Mouse (Mus musculus): ENCODE data around the gene Slc34a1. TPM values are rescaled to one million over a fixed set of nuclear protein-coding genes. Genes with fewer than 3 reads are reported as not detected.

The Slc34a1 gene
- total RNA-seq (2015), result 0.39 and 0.58 TPM in 2 replicates
- total RNA-seq (2017), result 0.44 and 2.0 TPM in 2 replicates

GRCm38 (mm10) chr13:55398088-55398487, at the start of gene Slc34a1:
TSS of gene Slc34a1 (plus strand) at chr13:55398187.
- no peak for ATAC-seq (ENCODE audit: poor library complexity, severe bottlenecking)

GRCm38 (mm10) chr13:55361145-55361544, 36.8 kb upstream of the Slc34a1 start:
- ATAC-seq (ENCODE audit: poor library complexity, severe bottlenecking), result no peak

DNA sequence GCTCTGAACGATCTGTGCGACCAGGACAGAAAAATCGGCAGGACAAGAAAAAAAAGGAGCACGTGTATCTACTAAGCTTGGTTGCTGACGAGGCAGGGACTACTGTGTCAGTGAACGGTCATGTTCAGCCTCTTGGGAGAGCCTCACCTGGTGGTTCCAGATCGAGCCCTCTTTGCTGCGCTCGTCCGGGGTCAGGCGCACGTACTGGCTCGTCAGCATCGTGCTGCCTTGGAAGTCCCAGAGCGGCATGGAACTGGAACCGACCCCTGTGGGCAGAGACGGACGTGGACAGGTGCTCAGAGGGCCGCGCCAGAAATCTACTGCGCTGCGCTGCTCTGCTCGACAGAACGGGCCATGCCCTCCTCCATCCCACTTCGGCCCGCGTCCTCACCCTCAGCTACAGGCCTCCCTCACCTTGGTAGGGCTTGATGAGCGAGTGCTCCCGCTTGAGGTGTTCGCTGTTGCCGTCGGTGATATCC, 36.0 kb upstream of the Slc34a1 start:
- ATAC-seq (ENCODE audit: poor library complexity, severe bottlenecking), result peak; percentile 6

DNA sequence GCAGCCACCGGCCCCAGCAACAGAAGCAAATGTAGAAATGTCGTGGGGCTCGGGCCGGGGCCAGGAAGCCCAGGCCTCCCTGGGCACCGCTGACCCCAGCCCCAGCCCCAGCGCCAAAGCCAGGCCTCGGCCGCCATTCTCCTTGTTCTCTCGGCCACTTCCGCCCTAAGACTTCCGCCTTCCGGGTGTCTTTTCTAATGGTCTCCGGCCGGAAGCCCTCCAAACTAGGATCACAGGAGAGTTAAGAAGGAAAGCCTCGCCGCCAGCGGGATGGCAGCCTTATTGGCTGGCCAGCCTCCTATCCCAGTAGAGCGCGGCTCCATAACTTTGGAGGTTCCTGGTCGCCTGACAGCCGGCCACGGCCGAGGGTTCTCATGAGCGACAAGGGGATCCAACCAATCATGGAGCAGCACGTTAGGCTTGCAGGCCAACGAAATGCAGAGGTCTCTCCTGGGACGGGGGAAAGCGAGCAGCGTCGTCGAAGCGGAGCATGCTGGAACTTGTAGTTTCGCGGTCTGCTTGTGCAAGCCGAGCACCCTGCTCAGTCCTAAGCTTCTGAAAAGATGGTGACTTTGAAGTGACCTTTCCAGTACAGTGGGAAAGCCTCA, 35.4 kb upstream of the Slc34a1 start, which contains the start of gene Lman2:
Gene Lman2, minus strand, starts transcription at position 331 of the 608 bp plus-strand sequence.
- peak; percentile 99 for ATAC-seq (ENCODE audit: poor library complexity, severe bottlenecking)

DNA sequence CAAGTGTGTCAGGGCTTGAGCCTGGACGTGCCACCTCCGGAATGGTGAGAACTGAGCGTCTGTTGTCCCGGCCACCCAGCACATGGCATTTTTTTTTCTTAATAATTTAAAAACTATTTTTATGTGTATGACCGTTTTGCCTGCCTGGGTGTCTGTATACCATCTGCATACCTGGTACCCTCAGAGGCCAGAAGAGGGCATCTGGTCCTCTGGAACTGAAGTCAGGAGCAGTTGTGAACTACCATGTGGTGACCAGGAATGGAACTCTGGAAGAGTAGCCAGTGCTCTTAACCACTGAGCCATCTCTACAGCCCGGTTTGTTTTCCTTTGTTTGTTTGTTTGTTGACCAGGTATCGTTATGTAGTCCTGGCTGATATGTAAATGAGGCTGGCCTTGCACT, 29.6 kb upstream of the Slc34a1 start:
- no peak for ATAC-seq (ENCODE audit: poor library complexity, severe bottlenecking)

- peak; percentile 87 for ATAC-seq (ENCODE audit: poor library complexity, severe bottlenecking)
Observed at GRCm38 (mm10) chr13:55369531-55370114, 28.4 kb upstream of the Slc34a1 start, which contains the start of gene Rgs14. TSS of gene Rgs14 (plus strand) at chr13:55369732.

- ATAC-seq (ENCODE audit: poor library complexity, severe bottlenecking), result no peak
Observed at GRCm38 (mm10) chr13:55370234-55370633, 27.8 kb upstream of the Slc34a1 start.

GRCm38 (mm10) chr13:55371007-55371681, 26.8 kb upstream of the Slc34a1 start:
- ATAC-seq (ENCODE audit: poor library complexity, severe bottlenecking), result no peak

DNA sequence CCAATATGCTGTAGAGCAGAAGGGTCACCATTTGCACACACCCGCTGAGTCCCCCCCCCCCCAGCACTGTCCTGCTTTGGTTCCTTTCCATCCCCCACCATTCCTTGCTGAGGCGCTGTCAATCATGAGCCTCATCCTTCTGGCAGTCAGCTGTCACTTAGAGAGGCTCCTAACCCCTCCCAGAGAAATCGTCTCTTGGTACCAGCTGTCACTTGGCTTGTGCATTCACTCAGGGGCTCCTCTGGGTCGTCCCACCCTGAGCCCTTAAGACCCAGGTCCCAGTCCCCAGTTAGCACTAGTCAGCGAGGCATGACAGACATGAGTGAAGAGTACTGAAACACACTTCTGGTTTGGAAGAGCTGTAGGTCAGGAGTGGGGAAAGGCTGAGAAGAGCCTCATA, 26.2 kb upstream of the Slc34a1 start:
- ATAC-seq (ENCODE audit: poor library complexity, severe bottlenecking), result no peak

DNA sequence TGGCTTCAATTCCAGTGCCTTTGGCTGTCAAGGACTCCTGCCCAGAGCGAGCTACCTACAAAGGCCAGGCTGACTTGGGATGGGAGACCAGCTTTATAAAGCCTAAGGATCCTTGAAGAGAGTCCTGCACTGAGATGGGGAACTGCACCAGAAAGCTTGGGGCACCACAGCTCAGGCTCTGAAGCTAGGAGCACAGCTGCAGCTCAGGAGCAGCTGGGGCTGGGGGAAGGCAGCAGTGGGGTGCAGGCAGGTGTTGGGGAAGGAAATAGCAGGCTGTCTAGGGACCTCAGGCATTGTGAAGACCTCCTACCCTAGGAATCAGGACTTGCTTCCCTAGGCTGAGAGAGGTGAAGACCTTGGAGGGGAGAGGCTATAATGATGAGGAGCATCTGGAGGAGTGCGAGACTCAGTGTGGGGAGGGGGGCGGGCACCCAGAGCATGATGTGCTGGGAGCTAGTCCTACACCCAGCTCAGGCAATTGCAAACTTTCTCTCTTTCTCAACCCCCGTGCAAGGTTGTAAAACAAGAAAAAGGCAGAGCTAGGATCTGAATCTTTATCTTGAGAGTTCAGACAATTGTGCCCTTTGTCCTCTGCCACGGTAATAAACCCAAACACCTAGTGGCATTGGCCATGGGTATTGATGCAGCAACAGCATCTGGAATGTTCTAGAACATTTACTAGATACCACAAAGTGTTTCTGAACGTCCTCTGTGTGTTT, 23.6 kb upstream of the Slc34a1 start:
- no peak for ATAC-seq (ENCODE audit: poor library complexity, severe bottlenecking)

- no peak for ATAC-seq (ENCODE audit: poor library complexity, severe bottlenecking)
Observed at GRCm38 (mm10) chr13:55375877-55376276, 22.1 kb upstream of the Slc34a1 start.

GRCm38 (mm10) chr13:55378907-55379580, 18.9 kb upstream of the Slc34a1 start:
- ATAC-seq (ENCODE audit: poor library complexity, severe bottlenecking), result no peak

DNA sequence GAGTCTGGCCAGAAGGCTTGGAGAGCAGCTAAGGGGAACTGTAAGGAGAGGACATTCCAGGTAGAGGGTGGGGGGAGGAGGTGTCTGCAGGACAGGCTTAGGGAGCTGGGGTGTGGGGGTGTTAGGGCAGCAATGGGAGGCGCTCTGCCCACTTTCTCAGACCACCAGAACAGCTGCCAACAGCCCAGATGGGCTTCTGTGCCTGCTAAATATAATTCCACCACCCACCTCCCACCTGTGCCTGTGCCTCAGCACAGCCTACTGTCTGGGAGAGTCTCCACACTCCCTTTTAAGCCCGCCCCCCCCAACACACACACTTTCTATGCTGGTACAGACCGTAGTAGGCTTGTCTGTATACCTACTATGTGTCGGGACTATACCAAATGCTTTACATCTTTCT, 16.2 kb upstream of the Slc34a1 start:
- ATAC-seq (ENCODE audit: poor library complexity, severe bottlenecking), result no peak

DNA sequence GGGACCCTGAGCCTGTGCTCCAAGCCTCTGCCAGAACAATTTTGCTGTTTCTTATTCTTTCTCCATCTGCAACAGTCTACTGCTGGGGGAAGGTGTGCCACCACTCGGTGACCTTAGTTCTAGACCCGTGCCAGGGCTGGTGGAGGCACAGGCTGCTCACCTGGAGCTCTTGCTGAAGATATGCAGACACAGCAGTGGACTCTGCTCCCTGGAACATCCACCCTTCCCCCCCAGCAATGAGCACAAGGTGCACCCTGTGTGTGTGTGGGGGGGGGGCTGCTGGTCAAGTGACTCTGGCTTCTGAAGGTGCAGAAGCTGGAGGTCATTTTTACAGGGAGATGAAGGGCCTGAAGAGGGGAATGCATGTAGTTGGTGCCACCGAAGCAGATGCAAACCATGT, 7.3 kb upstream of the Slc34a1 start:
- no peak for ATAC-seq (ENCODE audit: poor library complexity, severe bottlenecking)

GRCm38 (mm10) chr13:55391626-55392029, 6.4 kb upstream of the Slc34a1 start:
- peak; percentile 49; the same call in 1 of the 2 replicates for ATAC-seq (ENCODE audit: poor library complexity, severe bottlenecking)

DNA sequence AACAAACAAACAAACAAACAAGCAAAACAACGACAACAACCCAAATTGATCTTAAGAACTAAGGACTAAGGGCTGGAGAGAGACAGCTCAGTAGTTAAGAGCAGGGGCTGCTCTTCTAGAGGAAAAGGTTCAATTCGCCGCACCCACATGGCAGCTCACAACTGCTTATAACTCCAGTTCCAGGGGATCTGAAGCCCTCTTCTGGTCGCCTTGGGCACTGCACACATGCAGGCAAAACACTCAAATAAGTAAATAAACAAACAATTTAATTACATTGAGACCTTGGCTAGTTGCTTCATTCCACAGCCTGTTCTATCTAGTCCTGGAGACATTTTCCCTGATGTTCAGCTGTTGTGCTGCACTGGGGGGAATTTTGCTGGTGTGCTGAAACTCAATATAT, 5.1 kb upstream of the Slc34a1 start:
- 0 out of 2 replicates have a peak, but pooled peaks have one; percentile 35 for ATAC-seq (ENCODE audit: poor library complexity, severe bottlenecking)

- no peak for ATAC-seq (ENCODE audit: poor library complexity, severe bottlenecking)
Observed at GRCm38 (mm10) chr13:55399300-55400038, 1.5 kb downstream of the Slc34a1 start.

DNA sequence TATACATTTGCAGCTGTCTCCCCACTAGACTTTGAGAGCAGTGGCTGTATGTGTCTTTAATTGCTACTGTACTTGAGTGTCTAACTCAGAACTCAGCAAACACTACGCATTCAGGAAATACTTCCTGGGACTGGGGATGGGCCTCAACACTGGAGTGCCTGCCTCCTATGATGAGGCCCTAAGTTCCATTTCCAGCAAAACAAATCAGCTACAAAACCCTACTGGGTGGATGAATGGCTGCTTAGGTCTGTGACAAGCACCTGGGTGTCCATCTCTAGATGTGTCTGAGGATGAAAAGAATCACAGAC, 2.0 kb downstream of the Slc34a1 start:
- no peak for ATAC-seq (ENCODE audit: poor library complexity, severe bottlenecking)

GRCm38 (mm10) chr13:55403266-55403665, 5.3 kb downstream of the Slc34a1 start:
- no peak for ATAC-seq (ENCODE audit: poor library complexity, severe bottlenecking)

All from megakaryocyte, adult 5-6 weeks (primary cell).